Mouse (Mus musculus): ENCODE results near the gene Tpsg1. TPM values are rescaled to one million over a fixed set of nuclear protein-coding genes. Genes with fewer than 3 reads are reported as not detected.

The Tpsg1 gene
- polyA plus RNA-seq, 1 experiment from 2014 or later: not detected

DNA sequence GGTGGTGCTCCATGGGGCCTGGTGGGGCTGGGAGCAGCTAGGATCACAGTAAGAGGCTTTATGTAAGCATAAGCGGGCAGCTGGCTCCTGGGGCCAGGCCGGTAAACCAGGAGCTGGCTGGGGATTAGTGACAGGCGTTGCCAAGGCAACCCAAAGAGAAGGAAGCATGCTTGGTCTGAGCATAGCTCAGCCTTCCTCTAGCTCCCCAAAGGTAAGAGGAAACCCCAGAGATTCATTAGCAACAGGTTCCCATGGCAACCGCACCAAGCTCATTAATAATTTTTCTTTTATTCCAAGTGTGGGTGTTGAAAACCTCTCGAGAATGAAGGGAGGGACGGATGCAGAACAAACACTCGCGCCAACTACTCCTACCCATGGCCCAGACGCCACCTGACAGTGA, 49.9 kb downstream of the Tpsg1 start:
- Histone ChIP-seq H3K4me1 (replicated peaks) (peaks cover 77% of the 10 kb centered on the region), H3K4me2 (peak overlapping the region; percentile 18), H3K27me3 (no peaks in the 10 kb centered on the region), H3K36me3 (peaks cover 25% of the 10 kb centered on the region), H3K27ac (peak overlapping the region; percentile 64), H3K9ac (replicated peaks) (0 out of 2 replicates have a peak overlapping the region, but pooled peaks have one; percentile 27), H3K4me3 (replicated peaks) (no peak overlapping the region), H3K9me3 (no peaks in the 10 kb centered on the region)
- ATAC-seq (ENCODE audit: insufficient number of reproducible peaks, insufficient read depth, low FRiP score, low TSS enrichment, low read depth): 0 out of 2 replicates have a peak, but pooled peaks have one; percentile 9
- 31% methylated on average over 9 of the region's 9 CpGs for WGBS

DNA sequence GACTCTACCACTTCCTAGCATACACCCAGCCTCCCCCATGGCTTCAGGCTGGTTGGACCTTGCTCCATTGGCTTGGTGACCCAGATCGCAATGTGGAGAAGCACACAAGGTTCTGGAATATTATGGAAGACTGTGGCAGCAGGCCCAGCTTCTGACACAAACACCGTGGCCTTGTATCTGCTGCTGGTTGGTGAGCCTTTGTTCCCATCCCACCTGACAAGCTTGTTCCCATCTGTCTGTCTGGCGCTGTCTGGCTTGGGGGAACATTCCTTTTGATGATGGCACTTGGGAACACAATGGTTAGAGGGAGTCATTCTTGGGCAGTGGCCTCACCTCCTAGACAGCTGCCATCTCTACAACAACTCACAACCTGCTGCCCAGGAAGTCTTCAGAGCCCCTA, 51.9 kb downstream of the Tpsg1 start:
- Histone ChIP-seq H3K4me2 (no peak overlapping the region), H3K9ac (replicated peaks) (no peak overlapping the region), H3K36me3 (peaks cover 32% of the 10 kb centered on the region), H3K4me1 (replicated peaks) (peaks cover 56% of the 10 kb centered on the region), H3K9me3 (no peaks in the 10 kb centered on the region), H3K27me3 (no peaks in the 10 kb centered on the region; the same call in 1 of the 2 replicates), H3K27ac (peak overlapping the region; percentile 64), H3K4me3 (replicated peaks) (no peak overlapping the region)
- WGBS: 91% methylated on average over 3 of the region's 3 CpGs
- no peak for ATAC-seq (ENCODE audit: insufficient number of reproducible peaks, insufficient read depth, low FRiP score, low TSS enrichment, low read depth)

Other genes with a start within 250 kb of the Tpsg1 start
- 0.31 and 0.42 TPM in 2 replicates for gene Ptx4, start 248.5 kb upstream of the Tpsg1 start, polyA plus RNA-seq (2016; fragmentation: Nextera tagmentation; extraction: Ambion mirVana)
- 24.6 and 26.0 TPM in 2 replicates for gene Clcn7, start 235.9 kb upstream of the Tpsg1 start, polyA plus RNA-seq (2016; fragmentation: Nextera tagmentation; extraction: Ambion mirVana)
- gene Ccdc154, start 206.8 kb upstream of the Tpsg1 start, polyA plus RNA-seq (2016; fragmentation: Nextera tagmentation; extraction: Ambion mirVana): not detected in 2 replicates
- gene Gm38655, start 193.8 kb upstream of the Tpsg1 start, polyA plus RNA-seq (2016; fragmentation: Nextera tagmentation; extraction: Ambion mirVana): not detected in 2 replicates
- 35.5 and 35.7 TPM in 2 replicates for gene BC003965, start 184.7 kb upstream of the Tpsg1 start, polyA plus RNA-seq (2016; fragmentation: Nextera tagmentation; extraction: Ambion mirVana)
- gene Unkl, start 180.9 kb upstream of the Tpsg1 start, polyA plus RNA-seq (2016; fragmentation: Nextera tagmentation; extraction: Ambion mirVana): 10.3 and 10.5 TPM in 2 replicates
- gene Gnptg, start 129.1 kb upstream of the Tpsg1 start, polyA plus RNA-seq (2016; fragmentation: Nextera tagmentation; extraction: Ambion mirVana): 30.4 and 34.0 TPM in 2 replicates
- 63.8 and 66.4 TPM in 2 replicates for gene Tsr3, start 129.1 kb upstream of the Tpsg1 start, polyA plus RNA-seq (2016; fragmentation: Nextera tagmentation; extraction: Ambion mirVana)
- 1.6 and 2.5 TPM in 2 replicates for gene Baiap3, start 112.9 kb upstream of the Tpsg1 start, polyA plus RNA-seq (2016; fragmentation: Nextera tagmentation; extraction: Ambion mirVana)
- 811 and 887 TPM in 2 replicates for gene Ube2i, start 94.7 kb upstream of the Tpsg1 start, polyA plus RNA-seq (2016; fragmentation: Nextera tagmentation; extraction: Ambion mirVana)
- not detected in 2 replicates for gene Prss34, start 70.9 kb upstream of the Tpsg1 start, polyA plus RNA-seq (2016; fragmentation: Nextera tagmentation; extraction: Ambion mirVana)
- not detected in 2 replicates for gene Prss28, start 60.6 kb upstream of the Tpsg1 start, polyA plus RNA-seq (2016; fragmentation: Nextera tagmentation; extraction: Ambion mirVana)
- gene Prss29, start 50.6 kb upstream of the Tpsg1 start, polyA plus RNA-seq (2016; fragmentation: Nextera tagmentation; extraction: Ambion mirVana): not detected in 2 replicates
- not detected in 2 replicates for gene Tpsab1, start 23.7 kb upstream of the Tpsg1 start, polyA plus RNA-seq (2016; fragmentation: Nextera tagmentation; extraction: Ambion mirVana)
- not detected in 2 replicates for gene Tpsb2, start 3.0 kb upstream of the Tpsg1 start, polyA plus RNA-seq (2016; fragmentation: Nextera tagmentation; extraction: Ambion mirVana)
- 10.1 and 11.6 TPM in 2 replicates for gene Cacna1h, start 64.5 kb downstream of the Tpsg1 start, polyA plus RNA-seq (2016; fragmentation: Nextera tagmentation; extraction: Ambion mirVana)
- gene Tekt4, start 85.3 kb downstream of the Tpsg1 start, polyA plus RNA-seq (2016; fragmentation: Nextera tagmentation; extraction: Ambion mirVana): not detected in 2 replicates
- gene Sstr5, start 128.0 kb downstream of the Tpsg1 start, polyA plus RNA-seq (2016; fragmentation: Nextera tagmentation; extraction: Ambion mirVana): 0.24 and 0.29 TPM in 2 replicates
- 10.1 and 11.1 TPM in 2 replicates for gene Sox8, start 201.4 kb downstream of the Tpsg1 start, polyA plus RNA-seq (2016; fragmentation: Nextera tagmentation; extraction: Ambion mirVana)
- gene Lmf1, start 209.8 kb downstream of the Tpsg1 start, polyA plus RNA-seq (2016; fragmentation: Nextera tagmentation; extraction: Ambion mirVana): 27.9 and 28.9 TPM in 2 replicates

Data from limb, embryonic 12.5 days (tissue).